Mouse (Mus musculus): ENCODE data around the gene Slc41a3.

GRCm38 (mm10) chr6:90567486-90567885 lies 37.0 kb upstream of the Slc41a3 start:
- TF ChIP-seq CTCF (conservative IDR thresholded peaks at IDR 0.05; ENCODE audit: low read length) (no peak), NANOG (IDR thresholded peaks at IDR 0.05; ENCODE audit: borderline replicate concordance, low read length) (no peak)
